Mouse (Mus musculus): Measurements from ENCODE around the gene Ggt7.
"Not testable (repeated sequence)": the region's sequence is repeated elsewhere in the genome, so short reads cannot be mapped to it uniquely, and the experiment has no call there.

The Ggt7 gene

DNA sequence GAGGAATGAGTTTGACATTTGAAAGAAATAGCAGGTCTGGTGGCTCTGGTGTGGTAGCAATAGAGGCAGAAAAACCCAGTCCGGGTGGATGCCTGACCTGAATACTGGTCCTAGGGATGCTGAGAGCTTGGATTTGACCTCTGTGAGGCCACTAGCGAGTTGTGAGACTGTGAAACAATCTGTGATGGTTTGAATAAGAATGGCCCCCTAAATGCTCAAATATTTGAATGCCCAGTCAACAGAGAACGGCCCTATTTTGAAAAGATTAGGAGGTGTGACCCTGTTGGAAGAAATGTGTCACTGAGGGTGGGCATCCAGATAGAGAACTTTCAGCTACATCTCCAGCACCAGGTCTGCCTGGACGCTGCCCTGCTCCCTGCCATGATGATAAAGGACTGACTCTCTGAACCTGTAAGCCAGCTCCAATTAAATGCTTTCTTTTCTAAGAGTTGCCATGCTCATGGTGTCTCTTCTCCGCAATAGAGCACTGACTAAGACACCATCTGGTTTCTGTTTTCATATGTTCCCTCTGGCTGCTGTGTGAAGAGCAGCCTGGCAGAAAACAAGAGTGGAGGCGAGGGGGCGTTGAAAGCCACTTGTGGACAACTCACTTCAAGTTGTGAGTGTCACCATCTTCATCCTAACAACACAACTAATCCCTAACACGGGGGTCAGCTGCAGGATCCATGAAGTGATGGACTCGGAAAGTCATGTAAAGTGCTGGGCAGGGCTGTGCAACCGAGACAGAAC lies 10.1 kb downstream of the Ggt7 start:
- DNase-seq (ENCODE audit: low spot score), result no peak

DNA sequence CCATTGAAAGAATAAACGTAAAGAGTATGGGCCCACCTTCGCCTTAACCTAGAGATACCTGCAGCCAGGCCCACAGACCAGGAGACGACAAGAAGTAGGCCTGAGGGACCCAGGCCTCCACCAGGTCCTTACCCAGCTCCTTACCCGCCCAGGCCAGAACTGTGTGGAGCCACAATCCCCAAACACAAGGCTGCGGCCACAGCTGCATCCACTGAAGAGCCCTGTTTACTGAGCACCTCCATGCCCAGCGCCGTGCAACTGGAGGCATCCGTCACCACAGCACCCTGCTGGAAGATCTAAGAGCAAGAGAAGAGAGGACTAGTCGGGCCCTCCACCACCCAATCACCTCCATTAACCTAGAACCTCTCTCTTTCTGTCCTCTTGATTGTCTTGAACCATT lies 12.2 kb downstream of the Ggt7 start:
- no peak for DNase-seq (ENCODE audit: low spot score)

DNA sequence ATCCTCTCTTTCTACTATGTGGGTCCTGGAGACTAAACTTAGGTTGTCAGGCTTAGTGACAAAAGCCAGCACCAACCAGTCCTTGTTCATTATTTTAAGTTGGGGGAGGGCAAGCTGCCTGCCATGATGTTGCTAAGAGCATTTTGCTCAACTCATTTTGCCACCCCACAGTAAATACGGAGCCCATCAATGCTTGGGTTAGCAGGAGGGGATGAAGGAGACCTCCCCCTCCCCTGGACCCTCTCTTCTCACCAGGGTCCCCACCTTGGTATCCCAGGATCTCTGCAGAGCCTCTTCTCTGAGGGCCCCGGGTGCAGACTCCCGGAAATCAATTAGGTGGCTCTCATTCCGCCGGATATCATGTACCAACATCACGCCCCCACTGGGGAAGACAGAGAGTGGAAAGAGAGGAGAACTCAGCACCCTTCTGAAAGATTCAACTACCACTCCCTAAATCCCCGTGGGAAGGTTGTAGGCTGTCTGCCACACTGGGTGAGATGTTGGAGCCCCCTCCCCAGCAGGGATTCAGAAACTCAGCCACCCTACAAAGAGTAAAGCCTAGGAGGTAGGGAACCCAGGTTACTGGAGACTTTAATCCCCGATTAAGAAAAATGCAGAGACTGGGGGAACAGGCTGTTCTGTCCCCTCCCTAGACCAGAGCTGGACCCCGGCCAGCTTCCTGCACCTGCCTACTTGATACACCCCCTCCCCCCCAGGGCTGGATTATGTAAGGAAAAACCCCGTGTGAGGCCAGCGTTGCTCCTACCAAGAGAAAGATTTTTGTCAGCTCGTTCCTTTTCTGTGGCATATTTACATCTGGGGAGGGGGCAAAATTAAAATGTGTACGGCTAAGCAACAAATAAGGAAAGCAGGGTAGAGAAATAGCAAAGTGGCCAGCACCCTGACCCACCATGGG lies 13.3 kb downstream of the Ggt7 start:
- no peak for DNase-seq (ENCODE audit: low spot score)

DNA sequence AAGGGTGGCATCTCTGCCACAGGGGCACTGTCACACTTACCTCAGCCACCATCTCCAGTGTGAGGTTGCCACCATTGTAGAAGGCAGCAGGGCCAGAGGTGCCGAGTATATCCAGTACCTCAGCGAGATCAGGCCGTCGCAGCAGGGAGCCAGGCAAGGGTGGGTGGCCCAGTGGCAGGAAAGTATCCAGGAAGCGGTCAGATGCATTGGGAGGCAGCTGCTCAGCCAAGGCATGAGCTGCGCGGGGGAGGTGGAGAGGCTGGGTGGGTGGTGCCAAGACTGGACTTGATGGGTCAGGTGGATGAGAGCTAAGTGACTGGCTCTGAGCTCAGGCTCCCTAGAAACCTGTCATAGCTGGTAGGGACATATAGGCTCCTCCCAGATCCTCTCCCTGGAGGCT lies 15.4 kb downstream of the Ggt7 start:
- peak; percentile 7 for DNase-seq (ENCODE audit: low spot score)

DNA sequence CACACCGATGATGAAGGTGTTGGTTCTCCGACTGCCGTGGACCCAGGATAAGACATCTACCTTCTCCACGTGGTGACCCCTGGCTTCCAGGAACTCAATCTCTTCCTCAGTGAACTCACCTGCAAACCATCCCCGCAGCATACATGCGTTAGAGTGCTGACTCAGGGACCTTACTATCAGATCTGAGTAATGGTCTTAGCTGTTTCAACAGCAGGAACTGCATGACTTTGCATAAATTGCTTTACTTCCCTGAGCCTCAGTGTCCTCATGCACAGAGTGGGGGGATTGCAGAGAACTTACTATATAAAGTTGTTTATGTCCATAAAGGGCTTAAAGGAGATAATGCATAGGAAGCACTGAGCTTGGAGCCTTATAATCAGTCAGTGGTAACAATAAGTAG lies 27.0 kb downstream of the Ggt7 start:
- DNase-seq (ENCODE audit: low spot score), result no peak

DNA sequence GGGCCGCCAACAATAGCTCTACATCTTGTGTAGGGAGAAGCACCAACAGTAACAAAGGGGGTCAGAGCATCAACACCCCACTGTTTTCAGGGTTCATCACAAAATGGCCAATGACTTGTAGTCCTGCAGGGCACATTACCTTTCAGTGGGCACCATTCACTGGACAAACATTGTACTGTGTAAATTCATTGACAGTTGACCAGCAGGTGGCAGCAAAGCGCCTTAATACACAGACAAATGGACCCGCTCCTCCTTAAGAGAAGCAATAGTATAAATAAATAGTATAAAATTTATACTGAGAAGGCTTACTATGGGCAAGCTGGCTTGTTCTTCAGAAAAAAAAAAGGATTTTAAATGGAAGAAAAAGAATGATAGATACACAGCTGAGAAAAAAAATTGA lies 36.0 kb downstream of the Ggt7 start:
- DNase-seq (ENCODE audit: low spot score), result peak; percentile 46

DNA sequence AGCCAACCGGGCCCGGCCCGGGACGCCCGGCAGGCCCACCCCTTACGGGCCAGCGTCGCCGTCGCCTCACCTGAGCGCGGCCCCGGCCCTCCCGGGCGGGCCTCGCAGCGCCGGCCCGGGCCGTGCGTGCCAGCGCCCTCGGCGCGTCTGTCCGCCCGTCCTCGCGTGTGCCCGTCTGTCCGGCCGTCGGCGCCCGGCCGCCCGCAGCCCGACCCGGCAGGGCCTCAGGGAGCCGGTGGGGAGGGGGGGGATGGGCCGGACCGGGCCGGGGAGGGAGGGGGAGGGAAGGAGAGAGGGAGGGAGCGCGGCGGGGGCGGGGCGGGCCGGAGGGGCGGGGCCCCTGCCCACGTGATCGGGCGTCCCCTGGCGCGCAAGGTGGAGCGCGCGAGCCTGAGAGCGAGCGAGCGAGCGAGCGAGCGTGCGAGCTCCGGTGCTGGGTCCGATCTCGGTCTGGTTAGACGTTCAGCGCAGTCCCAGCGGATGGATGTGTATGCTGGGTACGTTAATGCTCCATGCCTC lies 44.4 kb downstream of the Ggt7 start, which contains the start of gene Ncoa6:
Gene Ncoa6 (minus strand): TSS at position 325 of the 519 bp plus-strand sequence.
- peak; percentile 44 for DNase-seq (ENCODE audit: low spot score)

DNA sequence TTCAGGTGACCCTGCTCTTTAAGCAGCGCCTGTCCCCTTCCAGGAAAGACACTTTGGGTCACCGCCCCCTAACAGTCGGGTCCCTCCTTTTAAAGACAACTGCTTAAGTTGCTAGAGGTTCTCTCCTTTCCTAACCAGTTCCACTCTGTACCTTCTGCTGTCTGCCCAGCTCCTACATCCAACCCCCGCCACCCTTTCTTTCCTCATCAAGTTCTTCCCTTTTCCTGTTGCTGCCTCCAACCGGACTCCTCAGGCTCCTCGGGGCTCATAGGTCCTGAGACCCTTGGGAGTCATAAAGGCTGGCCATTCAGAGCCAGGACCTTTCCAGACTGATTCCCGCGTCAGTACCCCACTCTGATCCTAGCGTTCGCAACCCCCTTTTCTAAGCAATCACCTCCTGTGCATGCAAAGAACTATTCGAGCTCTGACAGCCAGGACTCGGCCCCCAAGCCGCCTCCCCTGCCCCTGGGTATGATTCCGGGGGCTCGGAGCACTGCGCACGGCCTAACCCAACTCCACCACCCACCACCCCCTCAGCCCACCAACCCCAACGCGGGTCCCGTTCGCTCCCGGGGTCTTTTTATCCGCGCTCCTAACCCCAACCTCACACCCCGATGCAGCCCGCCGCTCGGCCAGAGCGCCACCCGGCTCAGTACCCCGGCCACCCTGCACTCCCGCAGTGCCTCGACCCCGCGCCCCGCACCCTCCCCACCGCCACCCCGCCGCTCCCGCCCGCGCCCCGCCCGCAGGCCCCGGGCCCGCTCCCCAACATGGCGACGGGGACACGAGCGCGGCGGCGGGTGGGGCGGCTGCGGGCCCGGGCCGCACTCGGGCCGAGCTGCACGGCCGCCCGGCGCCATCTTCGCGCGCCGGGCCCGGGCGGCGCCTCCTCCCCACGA lies 45.1 kb downstream of the Ggt7 start:
- DNase-seq (ENCODE audit: low spot score), result peak; percentile 34

DNA sequence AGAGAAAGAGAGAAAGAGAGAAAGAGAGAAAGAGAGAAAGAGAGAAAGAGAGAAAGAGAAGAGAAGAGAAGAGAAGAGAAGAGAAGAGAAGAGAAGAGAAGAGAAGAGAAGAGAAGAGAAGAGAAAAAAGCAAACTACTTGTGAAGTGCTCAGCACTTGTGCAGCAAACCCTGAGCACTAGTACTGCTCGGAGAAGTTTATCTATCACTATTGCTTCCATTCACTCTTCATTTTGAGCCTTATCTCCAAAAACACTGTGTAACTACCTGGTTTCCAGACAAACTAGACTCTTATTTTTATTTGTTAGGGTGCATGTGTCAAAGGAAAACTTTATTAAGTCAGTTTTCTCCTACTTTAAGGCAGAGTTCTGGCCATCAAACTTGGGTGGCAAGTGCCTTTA lies 51.2 kb downstream of the Ggt7 start:
- no peak for DNase-seq (ENCODE audit: low spot score)

DNA sequence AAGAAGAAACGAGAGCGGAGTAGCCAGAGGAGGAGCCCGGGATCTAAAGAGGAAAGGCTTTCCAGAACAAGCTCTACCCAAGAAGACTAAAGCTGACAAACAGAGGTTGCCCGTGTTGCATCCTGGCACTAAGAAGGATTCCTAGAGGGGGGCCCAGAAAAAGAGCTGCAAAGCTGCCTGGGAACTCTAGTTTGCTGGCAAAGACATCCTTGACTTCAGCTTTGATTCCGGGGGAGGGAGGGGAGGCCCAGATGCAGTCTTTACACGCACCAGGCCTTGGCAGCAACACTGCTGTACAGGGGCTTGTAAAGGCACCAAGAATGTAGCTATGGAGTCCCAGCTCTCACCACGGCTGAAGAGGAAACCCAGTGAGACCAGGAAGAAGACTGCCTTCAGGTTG lies 64.4 kb downstream of the Ggt7 start:
- no peak for DNase-seq (ENCODE audit: low spot score)

DNA sequence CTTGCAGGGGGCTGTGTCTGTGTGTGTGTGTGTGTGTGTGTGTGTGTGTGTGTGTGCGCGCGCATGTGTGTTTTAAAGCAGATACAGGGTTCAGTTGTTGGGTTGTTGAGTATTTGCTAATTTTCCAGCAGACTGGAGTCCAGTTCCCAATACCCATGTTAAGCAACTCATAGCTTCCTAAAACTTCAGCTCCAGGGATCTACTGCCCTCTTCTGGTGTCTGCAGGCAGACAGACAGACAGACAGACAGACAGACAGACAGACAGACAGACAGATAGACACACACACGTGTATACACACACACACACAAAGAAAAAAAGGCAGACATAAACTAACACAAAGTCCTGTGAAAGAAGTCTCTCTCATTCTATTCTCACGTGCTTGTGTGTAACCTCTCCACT lies 66.8 kb downstream of the Ggt7 start:
- DNase-seq (ENCODE audit: low spot score), result no peak

DNA sequence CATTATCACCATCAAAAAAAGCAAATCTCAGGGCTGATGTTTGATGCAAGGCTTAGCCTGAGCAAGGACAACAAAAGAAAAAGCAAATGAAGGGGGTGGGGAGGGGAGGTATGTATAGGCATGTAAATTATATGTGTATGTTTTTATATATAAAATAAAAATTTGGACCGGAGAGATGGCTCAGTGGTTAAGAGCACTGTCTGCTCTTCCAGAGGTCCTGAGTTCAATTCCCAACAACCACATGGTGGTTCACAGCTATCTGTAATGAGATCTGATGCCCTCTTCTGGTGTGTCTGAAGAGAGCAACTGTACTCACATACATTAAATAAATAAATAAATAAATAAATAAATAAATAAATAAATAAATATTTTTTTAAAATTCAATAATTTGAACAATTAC lies 70.1 kb downstream of the Ggt7 start:
- DNase-seq (ENCODE audit: low spot score), result not testable (repeated sequence)

DNA sequence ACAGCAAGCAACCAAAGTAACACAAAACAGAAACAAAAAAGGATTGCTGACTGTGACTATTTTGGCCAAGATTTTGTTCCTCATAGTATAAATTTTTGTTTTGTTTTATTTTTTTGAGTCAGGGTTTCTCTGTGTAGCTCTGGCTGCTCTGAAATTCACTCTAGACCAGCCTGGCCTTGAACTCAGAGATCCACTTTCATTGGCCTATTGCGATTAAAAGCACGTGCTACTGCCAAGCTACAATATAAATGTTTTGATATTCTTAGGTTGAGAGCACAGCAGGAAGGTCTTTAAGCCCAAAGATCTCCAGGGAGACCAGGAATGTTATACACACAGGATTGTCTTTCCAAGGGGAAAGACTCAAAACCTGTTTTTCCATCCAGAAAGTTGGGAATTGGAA lies 74.6 kb downstream of the Ggt7 start:
- no peak for DNase-seq (ENCODE audit: low spot score)

DNA sequence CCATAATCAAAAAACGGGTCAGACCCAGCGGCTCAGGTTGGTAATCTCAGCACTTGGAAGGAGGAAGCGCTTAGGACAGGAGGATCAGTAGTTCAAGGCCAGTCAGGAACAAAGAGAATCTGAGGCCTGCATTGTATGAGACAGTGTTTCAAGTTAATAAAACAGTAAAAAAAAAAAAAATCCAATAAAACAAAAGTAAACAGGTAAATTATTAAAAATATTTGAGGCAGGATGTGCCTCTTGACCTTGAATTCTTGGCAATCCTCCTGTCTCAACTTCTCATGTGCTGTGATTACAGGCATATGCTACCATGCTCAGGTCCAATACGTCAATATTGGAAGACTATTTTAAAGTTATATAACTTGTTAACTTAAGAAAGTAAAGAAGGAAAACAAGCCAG lies 75.1 kb downstream of the Ggt7 start:
- no peak for DNase-seq (ENCODE audit: low spot score)

Data from ovary, postnatal 14 days (tissue).